Mouse (Mus musculus) spleen, postnatal 4 days (tissue): Measurements from ENCODE around the gene Dennd1a.

ENCODE experiments used
- DNase-seq, 2 experiments: peaks; one replicate each; pipeline ENCODE4 v3.0.0; 2022; ENCODE audit warnings: low spot score in 2 of 2

Dennd1a gene

DNA sequence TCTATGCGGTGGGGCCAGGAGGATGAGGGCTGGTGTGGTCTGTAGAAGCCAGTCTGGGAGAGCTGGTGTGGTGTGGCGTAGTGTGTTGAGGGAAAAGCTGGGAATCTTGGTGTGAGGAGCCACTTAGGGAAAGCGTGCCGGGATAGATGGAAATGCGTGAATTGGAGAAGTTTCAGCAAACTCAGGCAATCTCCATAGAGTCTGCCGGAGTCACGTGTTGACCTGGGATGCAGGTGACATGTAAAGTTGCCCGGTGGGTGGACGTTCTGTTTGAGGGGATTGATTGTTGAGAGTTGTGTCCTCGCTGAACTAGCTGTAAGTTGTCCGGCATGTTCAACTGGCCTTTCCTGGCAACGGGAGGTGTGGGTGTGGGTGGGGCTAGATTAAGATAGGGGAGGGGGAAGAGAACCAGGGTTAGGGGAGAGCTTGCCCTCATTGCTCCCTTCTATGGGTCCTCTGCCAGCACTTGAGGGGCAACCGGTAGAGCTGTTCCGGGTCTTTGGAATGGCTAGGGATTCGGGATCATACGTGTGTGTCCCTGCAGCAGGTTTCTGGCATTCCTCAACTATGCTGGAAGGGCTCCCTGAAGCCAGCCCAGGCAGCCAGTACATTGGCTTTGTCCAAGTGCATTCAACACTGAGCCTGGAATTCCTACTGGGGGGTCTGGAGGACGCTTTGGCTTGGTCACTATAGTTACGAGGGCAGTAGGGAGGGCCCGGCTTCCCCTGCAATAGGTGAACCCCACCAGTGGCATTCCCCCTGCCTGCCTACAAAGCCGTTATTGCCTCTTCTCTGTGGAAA lies 510.4 kb downstream of the Dennd1a start:
- no peak for DNase-seq

DNA sequence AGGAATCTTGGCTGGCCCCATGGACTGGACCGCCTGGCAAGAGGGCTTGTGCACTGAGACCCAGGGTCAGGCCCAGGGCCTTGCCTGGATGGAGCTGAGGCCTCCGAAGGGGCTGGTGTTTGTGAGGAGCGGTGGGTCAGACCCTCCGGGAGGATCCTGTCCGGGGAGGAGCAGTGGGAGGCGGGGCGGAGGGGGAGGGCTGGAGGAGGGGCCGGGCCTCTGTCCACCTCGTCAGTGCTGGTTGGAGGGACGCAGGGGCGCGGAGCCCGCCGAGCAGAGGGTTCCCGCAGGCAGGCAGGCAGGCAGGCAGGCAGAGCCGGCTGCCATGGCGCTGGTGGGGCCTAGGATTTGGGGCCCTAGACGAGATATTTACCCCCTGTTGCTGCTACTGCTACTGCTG lies 511.2 kb downstream of the Dennd1a start, which contains the start of gene Crb2:
Gene Crb2 (plus strand): TSS at position 234 of the 400 bp plus-strand sequence.
- no peak for DNase-seq

DNA sequence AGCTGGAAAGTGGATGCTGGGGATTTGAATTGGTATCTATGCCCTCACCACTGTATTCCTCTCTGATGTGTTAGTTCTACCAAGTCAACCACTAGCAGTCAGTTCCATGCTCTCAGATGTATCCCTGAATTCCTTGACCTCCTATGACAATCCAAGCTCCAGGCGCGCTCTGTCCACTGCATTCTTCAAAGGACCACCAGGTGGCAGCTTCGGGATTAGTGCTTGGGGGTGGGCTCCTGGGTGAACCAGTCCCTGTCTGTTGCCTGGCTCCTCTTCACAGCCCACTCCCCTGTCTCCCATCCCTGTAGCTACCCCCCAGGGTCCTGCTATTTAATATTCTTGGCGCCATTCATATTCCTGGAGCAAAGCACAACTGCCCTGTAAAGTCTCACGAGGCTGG lies 512.6 kb downstream of the Dennd1a start:
- peak in 1 of 2 experiments; percentile 67 for DNase-seq

- peak; percentile 84 to 95 for DNase-seq
Measured at GRCm38 (mm10) chr2:37771618-37772285, 515.4 kb downstream of the Dennd1a start.

GRCm38 (mm10) chr2:37769793-37770192 lies 517.4 kb downstream of the Dennd1a start:
- DNase-seq: no peak

GRCm38 (mm10) chr2:37768903-37769302 lies 518.3 kb downstream of the Dennd1a start:
- peak in 1 of 2 experiments; percentile 67 for DNase-seq

DNA sequence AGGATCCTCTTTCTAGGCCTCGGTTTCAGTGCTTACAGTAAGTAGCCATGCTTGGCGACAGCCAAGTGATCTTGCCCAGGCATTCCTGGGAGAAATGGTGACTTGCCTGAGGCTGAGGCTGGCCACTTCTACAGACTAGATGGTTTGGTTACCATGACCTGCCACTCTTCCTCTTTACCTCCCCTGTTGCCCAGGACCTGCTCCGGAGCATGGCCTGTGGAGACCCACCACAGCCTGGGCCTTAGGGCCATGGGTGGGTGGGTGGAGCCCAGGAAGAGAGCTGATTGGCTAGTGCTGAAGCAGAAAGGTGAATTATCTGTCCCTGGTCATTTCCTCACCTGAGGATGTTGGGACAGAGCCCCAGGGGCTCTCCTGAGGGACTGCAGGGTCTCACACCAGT lies 519.5 kb downstream of the Dennd1a start:
- DNase-seq: peak in 1 of 2 experiments; percentile 70

- peak; percentile 52 to 69 for DNase-seq
Measured at GRCm38 (mm10) chr2:37767080-37767547, 520.1 kb downstream of the Dennd1a start.

GRCm38 (mm10) chr2:37766027-37766761 lies 521.0 kb downstream of the Dennd1a start:
- DNase-seq: peak in 1 of 2 experiments; percentile 67

GRCm38 (mm10) chr2:37765082-37765483 lies 522.1 kb downstream of the Dennd1a start:
- peak; percentile 63 to 81 for DNase-seq

DNA sequence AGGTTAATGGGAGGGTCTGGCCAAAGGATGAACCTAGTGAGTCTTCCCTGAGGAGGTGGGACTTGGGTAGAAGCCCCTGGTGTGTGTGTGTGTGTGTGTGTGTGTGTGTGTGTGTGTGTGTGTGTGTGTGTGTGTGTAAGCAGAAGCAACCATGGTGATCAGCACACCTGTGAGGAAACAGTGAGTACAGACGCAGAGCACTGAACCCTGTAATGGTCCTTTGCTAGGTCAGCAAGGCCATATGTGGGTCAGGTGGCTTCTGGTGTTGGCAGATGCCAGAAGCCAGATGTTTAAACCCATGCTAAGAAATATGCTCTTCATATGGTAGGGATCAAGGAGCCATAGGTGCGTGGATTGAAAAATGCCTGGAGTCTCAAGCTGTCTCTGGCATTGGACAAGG lies 522.7 kb downstream of the Dennd1a start:
- DNase-seq: no peak

DNA sequence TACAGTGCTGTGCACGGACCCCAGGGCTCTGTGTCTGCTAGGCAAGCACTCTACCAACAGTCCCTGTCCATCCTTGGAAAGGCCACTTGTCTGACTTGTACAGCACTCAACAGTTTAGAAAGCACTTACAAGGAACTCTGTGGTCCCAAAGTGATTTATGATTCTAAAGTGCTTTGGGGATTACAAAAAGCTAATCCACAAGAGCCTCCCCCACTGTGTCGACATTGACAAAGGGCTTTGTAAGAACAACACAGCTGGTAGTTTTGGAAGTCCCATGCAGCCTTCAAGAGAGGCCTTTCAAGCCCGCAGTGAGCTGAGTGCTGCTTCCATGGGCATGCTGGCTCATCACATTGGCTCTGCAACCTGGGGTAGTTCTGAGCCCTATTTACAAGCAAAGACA lies 523.6 kb downstream of the Dennd1a start:
- no peak for DNase-seq

- DNase-seq: no peak
Measured at GRCm38 (mm10) chr2:37760633-37761032, 526.6 kb downstream of the Dennd1a start.

DNA sequence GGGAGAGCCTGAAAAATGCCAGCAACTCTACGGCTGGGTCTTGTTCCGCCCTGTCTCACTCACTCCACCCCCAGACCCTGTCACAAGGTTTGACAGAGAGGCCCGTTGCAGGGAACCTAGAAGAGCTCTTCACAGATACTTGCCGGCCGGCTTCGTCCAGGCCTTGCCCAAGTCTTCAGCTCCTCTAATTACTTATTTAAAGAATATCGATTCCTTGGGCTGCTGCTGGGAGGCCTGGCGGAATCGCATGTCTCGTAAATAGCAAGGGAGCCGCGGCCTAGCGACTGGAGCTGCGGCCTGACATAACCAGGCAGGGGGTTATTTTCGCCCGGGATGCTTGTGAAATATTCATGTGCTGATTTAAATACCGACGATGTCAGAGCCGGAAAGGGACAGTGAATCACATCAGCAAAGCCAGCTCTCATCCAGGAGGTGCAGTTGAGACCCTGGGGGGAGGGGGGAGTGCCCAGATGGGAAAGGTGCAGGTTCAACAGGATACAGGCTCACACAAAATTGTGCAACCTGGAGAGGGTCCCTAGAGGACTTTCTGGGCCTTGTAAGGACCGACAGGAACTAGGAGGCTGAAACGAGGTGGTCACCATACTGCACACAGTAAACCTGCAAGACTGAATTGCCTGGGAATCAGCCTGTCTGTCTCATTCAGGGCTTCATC lies 528.7 kb downstream of the Dennd1a start:
- DNase-seq: no peak

- no peak for DNase-seq
Measured at GRCm38 (mm10) chr2:37757784-37758183, 529.4 kb downstream of the Dennd1a start.

DNA sequence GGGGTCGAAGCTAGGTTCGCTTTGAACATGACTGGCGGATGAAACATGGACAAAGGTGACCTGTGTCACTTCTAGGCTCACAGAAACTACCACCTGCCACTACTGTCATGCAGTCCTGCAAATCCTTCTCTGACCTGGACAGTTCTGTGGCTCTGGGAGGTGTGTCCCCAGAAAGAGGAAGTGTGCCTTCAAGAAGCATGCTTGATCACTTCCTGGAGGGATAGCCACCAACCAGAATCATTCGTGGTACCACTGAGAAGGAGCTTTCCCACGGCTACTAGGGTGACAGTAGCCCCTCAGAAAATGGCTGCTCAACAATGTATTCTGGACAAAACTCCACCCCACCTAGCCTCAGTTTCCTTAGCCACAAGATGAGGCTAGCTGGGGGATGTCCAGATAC lies 530.2 kb downstream of the Dennd1a start:
- DNase-seq: no peak

GRCm38 (mm10) chr2:37756220-37756930 lies 530.8 kb downstream of the Dennd1a start:
- no peak for DNase-seq

- DNase-seq: no peak
Measured at GRCm38 (mm10) chr2:37751114-37751513, 536.1 kb downstream of the Dennd1a start.

GRCm38 (mm10) chr2:37749323-37749722 lies 537.9 kb downstream of the Dennd1a start:
- DNase-seq: no peak
